Mouse (Mus musculus): ENCODE measurements around the gene Smn1. TPM values are rescaled to one million over a fixed set of nuclear protein-coding genes. Genes with fewer than 3 reads are reported as not detected.

Smn1 gene
- total RNA-seq, 2 experiments from 2014 or later: 39.3 to 45.0 TPM

Other genes with a start within 250 kb of the Smn1 start
- gene Cartpt, start 223.8 kb upstream of the Smn1 start, total RNA-seq (2021): 1 to 10 TPM; 2.7 TPM
- 10 to 100 TPM; 33.0 to 38.7 TPM for gene Mccc2, start 109.2 kb upstream of the Smn1 start, total RNA-seq (2021)
- gene Bdp1, start 20.8 kb upstream of the Smn1 start, total RNA-seq (2021): 10 to 100 TPM; 33.4 to 35.3 TPM
- gene Serf1, start 16.8 kb upstream of the Smn1 start, total RNA-seq (2021): 10 to 100 TPM; 49.2 to 63.3 TPM
- under 1 TPM; 0.34 to 0.45 TPM for gene Naip2, start 77.2 kb downstream of the Smn1 start, total RNA-seq (2021)
- gene Naip5, start 121.5 kb downstream of the Smn1 start, total RNA-seq (2021): under 1 TPM; 0.25 to 0.29 TPM
- gene Naip6, start 192.8 kb downstream of the Smn1 start, total RNA-seq (2021): under 1 TPM; 0.16 to 0.37 TPM